Mouse (Mus musculus) liver, adult 2 months (tissue): ENCODE measurements around the gene Dnaja3.

ENCODE experiments used
- CTCF ChIP-seq: fragments of 200-500 bp; IDR thresholded peaks from 2 replicates; pipeline ENCODE4 v1.5.1; 2011; ENCODE audit warnings: low read depth, low read length, control low read depth
- POLR2A ChIP-seq: fragments of 200-500 bp; IDR thresholded peaks from 2 replicates; pipeline ENCODE4 v1.6.1; 2011; ENCODE audit warnings: low read length, control low read depth; ENCODE audit not compliant: insufficient read depth; ENCODE audit errors: extremely low read depth

DNA sequence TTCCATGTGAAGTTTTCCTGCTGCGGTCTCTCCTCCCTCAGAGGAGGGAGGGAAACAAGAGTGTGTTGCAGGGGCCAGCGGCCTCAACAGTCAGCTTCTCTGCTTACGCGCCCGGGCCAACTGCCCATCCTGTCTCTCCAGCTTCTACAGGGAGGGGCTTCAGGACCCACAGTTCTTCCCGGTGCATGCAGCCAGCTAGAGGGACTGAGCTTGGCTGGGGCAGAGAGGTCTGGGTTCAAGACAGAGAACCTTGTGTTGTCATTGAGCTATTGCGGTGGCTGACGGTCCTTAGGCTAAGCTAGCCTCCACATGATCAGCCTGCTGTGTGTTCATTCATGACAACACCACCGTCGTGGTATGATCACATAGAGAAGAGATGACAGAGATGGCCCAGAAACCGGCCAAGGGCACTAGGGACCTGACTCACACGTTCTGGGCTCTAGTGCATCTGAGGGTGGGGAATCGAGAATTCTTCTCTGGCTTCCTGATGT lies 7.9 kb downstream of the Dnaja3 start:
- TF ChIP-seq CTCF (no peak), POLR2A (no peak)
